Mouse (Mus musculus) cerebellum, adult 18-20 months (tissue): ENCODE results near the gene Cmpk2.
"Not testable (repeated sequence)": the region's sequence is repeated elsewhere in the genome, so short reads cannot be mapped to it uniquely, and the experiment has no call there.

Experiments
- DNase-seq, 2 experiments: peaks; one replicate each; pipeline ENCODE4 v3.0.0; 2021

Cmpk2 gene

DNA sequence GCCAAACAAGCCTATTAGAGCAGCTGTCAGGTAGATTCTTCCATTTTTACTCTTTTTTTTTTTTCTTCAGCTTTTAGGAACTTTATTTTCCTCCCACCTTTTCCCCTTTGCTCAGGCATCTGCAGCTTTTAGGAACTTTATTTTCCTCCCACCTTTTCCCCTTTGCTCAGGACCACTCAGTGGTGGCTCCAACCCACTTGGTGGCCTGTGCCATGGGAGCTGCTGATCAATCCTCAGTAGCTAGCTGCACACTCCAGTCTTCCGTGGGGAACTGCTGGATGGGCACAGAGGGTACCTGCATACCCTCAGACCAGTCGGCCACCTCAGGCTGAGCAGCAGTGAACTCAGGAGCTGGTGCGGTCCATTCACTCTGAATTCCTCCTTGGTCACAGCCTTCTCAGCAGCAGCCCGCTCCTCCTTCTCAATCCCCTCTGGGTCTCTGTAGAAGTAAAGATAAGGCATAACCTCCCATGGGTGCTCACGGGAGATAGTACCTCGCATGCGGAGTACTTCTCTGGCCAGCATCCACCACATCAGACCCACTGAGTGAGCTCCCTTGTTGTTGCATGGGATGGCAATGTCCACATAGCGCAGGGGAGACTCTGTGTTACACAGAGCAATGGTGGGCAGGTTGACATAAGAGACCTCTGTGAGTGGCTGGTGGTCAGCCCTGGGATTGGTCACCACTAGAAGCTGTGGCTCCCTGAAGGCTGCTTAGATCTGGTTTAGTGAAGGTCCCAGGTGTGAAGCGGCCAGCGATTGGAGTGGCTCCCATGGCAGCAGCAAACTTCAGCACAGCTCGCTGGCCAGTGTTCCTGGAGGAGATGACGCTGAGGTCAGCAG lies 17.0 kb downstream of the Cmpk2 start:
- not testable (repeated sequence) for DNase-seq

DNA sequence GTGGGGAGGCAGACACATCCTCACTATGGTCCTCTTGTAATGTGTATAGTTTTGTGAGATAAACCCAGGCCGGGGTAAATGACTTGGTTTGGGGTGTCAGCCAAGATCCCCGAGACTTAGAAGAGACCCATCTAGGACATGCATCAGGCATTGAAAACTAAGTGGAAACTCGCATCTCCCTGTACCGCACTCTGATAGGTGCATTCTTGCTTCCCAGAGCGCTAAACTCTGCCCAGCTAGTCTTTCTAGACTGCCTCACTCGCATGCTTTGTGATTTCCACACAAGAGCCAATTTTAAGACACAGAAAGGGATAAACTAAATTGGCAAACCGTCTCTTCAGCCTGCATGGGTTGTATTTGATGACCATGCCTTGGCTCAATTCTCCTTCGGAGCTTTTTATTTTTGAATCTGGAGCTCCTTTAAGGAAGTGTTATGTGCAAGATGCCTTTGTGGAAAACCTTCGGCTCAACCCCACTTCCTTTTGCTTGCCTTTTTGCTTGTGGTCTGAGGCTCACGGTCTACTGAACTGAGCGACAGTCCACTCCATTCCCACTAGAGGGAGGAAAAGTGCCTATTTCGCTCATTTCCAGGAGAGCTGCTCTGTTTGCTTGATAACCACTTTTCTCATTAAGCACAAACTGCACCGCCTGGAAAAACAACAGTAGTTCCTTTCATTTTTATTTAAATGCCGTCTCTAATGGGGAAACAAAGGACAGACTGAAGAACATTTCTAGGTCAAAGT lies 19.0 kb downstream of the Cmpk2 start:
- DNase-seq, result peak in 1 of 2 experiments; percentile 20

DNA sequence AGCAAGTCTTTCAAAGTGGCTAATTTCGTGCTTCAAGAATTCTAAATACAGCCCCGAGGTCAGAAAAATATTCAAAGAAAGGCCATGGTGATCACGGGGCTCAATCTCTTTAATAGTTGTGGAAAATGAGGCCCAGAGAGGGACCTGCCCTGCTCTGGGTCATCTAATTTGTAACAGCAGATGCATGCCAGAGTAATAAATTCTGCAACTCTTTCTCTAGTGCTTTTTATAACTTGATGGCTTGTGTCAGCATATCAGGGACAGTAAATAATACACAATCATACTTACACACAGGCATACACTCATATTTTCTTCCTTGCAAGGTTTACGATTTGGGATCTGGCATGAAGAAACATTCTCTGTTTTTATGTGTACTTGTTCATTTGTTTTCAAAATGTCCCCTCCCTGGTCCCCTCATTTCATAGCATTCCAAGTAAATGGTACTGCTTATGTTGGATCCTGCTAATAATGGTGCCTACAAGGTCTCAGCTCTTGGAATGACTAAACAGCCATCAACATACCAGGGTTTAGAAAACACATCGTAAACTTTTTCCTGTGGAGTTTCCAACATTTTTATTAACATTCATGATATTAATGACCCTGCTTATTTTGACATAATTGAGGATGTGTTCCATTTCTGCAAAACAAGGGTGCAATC lies 19.7 kb downstream of the Cmpk2 start:
- no peak for DNase-seq

DNA sequence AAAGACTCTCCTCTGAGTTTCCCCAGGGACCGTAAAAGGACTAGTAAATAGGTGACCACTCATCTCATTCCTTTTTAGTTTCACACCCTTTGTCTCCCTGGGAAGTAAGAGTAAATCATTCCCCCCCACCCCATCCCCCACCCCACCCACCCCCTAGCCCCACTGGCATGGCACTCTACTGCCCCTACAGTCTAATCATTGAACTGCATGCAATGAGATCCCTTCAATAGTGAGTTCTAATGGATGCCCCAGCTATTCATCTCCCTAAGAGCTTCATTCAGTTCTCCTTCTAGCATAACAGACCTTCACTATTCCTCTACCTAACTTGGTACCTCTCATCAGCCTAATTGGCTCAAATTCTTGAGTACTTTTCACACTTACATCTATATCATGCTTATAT lies 20.9 kb downstream of the Cmpk2 start:
- no peak for DNase-seq

DNA sequence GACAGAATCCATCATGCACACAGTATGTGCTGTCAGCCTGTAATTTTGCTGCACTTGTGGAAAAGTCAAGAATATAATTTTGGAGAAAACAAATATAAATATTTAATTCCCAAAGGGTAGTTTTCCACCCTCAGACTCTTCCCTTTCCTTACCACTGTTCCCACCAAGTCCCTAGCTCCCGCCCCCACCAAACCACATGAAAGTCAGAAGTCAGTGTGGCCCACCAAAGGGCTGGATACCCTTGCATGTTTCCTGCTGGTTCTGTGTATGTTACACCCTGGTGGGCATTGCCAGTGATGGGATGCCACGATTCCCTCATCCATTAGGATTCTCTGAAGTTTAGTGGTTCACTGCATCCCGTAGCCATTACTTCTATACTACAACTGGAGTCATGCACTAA lies 32.0 kb downstream of the Cmpk2 start:
- DNase-seq, result no peak

DNA sequence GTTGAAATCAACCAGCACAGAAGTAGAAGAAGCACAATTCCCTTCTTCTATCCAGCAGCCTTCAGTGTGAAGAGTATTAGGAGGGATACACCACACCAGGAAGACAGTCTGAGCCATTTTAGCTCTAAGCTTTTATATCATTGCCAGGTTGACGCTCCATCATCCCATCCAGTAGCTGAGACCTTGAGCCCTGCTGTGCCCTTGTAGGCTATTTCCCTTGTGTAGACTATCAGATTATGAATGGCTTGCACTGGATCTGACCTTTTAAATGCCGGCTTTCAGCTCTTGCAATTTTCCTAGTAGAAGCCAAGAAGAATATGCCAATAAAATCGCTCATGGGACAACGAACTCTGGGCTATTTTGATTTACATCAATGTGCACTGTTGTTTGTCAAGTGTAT lies 42.0 kb downstream of the Cmpk2 start:
- no peak for DNase-seq

DNA sequence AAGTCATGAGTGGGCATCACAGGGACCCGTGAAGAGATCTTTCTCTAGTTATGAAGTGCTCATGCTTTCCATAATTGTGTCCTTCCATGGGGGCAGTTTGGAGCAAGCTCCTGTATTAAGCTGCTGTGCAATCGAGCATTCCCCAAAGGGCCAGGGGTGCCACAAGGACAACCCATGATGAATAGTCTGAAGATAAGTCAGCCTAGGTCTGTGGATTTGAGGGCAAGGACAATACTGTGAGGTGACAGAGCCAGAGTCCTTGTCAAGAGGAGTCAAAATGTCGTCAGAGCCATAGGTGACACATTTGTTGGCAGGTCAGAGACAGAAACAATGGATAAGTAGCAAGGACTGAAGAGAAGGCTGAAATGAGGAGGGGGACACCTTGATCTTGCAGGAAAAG lies 49.2 kb downstream of the Cmpk2 start:
- DNase-seq, result no peak

DNA sequence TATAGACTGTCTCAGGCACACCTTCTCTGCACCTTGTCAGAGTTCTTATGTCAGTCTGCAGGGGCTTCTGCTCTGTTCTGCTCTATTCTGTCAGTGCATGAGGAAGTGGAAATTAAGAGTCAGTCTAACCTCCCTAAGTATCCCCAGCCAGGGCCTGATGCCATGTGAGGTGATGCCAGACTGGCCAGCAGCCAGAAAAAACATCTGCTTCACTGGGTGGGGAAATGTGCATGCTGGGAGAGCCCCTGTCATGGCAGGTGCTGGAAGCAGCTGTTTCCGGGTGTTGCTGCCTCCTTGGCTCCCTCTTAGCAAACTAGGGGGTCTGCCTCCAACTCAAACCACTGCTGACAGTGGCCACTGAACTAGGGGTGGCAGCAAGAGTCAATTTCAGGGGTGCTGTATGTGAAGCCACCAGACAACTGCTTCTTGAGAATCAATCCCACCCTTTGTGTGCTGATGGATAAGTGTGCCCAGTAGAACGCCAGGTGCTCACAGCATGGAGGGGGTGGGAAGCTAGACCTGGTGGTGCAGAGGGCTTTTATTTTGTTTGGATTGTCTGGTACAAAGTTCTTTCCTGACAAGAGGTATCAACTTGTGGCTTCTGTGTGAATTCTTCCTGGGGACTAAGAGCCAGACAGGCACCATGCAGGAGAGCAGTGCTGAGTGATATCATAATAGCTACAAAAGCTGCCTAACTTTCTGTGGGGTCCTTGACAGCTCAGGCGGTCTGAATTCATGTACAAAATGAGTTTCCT lies 56.1 kb downstream of the Cmpk2 start:
- DNase-seq, result no peak

DNA sequence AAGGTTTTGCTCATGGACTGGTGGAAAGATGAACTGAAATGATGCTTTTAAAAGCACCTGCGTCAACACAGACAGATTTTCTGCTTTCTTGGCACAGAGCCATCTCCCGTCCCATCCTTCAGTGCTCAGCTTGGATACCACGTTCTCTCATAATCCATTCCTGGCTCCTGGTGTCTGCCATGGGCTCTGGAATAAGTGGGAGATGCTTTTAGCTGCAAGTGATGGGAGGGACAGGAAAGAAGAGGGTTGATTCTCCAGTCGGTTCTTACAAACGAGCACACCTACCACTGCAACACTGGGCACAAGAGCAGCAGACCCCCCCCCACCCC lies 56.7 kb downstream of the Cmpk2 start:
- no peak for DNase-seq
